Mouse (Mus musculus) cerebellum, postnatal 36 days (tissue): Measurements from ENCODE around the gene Ptprm.

Experiments used
- DNase-seq, 2 experiments: peaks; one replicate each; pipeline ENCODE4 v3.0.0; 2021 to 2022; ENCODE audit warnings: mixed read lengths in 2 of 2

Gene Ptprm

DNA sequence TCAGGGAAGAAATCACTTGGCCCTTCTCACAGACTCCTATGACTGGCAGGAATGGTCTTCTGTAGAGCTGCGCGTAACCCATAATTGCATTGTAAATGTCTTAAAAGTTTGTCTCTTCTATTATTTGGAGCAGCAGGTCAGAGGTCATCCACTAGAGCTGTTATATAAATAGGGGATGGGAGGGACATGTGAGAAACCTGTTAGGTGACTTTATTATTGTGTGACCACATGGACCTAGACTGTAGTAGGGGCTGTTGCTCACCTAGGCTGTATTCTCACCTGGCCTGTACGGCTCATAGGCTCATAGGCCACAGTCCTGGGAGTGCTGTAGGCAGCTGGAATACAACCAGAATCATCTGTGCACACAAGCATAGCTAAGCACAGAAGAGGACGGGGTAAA lies 645.5 kb downstream of the Ptprm start:
- DNase-seq, result no peak

DNA sequence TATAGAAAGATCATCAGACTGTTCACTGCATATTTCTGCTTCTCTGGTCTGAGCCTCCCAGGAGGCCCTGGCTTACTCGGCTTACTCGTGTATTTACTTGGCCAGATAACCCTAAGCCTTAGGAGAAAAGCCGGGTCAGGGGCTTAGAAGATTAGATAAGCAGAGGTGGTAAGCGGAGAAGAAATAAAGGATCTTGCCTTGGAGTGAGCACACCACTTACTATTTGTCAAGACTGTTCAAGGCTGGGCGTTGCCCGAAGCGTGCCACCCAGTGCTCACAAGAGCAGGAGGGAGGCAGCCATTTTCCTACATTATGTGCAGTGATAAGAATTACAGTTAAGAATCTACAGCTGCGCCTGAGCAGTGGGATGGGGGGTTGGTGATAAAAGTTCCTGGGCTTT lies 646.6 kb downstream of the Ptprm start:
- DNase-seq, result no peak

DNA sequence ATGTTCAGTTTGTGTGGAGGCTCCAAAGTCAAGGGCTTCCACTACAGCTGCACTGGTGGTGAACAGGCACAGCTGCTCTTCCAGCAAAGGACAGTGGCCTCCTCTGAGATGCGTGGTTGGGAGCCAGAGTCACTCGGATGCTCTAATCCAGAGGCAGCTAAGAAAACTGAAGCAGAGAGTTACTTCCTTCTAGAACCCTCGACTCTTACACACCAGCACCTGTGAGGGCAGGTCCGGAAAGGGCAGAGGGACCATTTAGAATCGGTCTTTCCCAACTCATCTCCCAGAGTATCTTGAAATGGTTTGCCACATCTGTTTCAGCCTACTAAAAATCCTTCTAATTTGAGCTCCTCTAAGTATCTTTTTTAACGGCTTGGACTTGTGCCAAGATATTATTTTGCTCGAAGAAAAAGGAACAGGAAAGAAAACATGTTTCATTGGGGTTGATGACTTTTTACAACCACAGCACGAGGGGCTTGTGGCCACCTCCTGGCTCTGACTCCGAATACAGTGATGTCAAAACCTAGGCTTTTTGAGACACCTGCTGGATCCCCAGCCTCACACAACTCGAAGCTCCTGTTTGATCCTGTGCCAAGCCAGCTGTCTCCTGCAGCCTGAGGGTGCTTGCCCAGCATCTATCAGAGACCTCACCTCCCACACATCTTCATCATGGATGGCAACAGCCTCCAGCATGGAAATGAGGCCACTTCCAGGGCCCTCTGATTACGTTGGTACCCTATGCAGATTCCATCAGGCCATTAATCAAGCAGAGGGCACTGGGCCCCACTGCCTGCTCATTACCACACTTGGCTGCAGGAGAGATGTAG lies 652.7 kb downstream of the Ptprm start:
- DNase-seq, result no peak

DNA sequence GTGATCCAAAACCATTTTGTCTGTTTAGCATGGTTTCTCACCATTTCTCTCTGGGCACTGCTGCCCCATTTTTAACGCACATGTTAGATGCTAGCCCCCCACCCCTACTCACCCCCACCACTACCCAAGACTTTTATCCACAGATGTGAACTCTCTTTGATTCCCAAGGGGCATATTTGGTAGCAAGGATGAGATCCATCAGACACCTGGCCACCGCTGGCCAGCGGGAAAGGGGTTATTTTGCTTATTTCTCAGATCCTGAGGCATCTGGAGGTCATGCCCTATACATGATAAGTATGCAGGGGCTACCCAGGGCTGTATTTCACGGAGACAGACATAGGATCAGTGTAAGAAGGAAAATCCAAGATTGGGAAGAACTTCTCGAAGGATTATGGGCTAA lies 654.4 kb downstream of the Ptprm start:
- no peak for DNase-seq

DNA sequence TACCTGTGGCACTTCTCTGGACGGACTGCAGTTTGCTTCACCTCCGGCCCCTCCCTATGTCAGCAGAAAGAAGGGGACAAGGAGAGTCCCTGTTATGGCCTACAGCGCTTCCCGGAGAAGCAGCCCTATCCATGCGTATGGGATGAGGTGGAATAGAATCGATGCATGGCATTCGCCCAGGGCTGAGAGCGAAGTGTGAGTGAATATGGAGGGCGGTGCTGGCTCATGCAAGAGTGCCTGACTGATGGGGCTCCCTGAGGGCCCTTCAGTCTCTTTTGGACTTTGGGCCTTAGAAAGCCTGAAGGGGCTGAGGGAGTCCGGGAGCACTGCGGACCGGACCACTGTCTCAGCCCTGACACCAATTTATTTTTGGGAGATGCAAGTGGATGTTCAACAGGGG lies 656.6 kb downstream of the Ptprm start:
- no peak for DNase-seq

DNA sequence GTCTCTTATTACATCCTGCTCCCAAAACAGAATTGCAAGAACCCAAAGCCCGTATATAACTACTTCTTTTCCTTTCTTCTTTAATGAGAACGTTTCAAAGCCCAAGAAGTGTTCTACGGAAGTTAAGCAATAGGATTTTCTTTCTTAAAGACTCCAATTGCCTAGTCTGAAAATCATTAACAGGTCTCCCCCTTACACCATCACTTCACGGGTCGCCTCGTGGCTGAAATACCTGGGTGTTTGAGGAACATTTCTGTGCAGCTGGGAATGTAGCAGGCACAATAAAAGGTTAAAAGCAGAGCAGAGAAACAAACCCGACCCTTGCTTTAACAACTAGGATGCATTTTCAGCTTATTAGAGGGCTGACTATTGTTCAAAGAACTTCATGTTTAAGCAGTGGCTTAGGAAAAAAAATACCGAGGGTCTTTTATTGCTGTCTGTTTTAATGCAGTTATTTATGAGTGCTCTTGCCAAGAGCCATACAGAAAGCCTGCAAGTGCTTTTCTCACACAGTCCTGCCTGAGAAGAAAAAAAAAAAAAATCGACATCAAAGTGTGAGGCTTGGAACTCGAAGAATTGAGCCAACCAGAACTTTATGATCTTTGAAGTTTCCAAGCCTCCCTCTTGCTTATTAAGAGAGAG lies 657.6 kb downstream of the Ptprm start:
- no peak for DNase-seq

DNA sequence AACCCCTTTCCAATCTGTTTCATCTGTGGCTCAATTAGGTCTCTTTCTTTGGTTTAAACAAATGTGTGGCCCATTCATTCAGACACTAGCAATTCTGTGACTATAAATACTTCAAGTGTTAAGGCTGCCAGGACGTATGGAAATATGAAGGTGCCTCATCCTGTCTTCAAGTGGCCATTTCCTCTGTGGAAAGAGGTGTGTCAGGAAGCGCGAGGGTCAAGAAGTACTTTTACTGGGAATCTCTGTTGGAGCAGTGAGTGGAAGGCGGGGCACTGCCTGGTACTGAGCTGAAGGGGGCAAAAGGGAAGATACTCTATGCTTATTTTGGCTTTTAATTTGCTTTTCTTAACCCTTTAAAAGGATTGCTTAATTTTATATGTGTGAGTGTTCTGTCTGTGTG lies 659.9 kb downstream of the Ptprm start:
- no peak for DNase-seq

DNA sequence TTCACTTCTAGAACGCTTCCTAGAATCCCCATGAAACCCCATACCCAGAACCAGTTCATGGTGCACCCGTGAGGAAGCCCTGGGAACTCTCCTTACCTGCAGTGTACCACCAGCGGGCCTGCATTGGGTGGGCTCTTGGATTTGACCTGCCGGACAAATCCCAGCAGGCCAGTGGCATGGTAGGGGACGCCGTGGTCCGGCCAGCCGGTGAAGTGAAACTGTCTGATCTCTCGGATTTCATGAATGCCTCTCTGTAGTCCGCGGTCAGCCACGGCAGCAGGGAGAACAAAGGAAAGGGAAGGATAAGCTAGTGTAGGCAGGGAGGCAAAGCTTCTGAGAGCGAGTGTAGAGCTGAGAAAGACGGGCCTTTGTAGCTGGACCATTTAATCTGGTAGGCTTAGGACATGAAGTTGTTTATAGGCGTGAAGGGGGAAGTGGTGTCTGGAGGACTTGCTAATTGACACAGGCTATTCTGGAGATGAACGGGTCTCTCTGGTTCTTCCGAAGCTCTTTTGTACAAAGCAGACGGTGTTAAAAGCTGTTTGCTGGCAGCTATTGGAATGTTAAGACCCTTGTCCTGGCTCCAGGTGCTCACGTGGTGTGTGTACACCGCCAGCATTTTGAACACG lies 660.5 kb downstream of the Ptprm start:
- DNase-seq, result no peak

DNA sequence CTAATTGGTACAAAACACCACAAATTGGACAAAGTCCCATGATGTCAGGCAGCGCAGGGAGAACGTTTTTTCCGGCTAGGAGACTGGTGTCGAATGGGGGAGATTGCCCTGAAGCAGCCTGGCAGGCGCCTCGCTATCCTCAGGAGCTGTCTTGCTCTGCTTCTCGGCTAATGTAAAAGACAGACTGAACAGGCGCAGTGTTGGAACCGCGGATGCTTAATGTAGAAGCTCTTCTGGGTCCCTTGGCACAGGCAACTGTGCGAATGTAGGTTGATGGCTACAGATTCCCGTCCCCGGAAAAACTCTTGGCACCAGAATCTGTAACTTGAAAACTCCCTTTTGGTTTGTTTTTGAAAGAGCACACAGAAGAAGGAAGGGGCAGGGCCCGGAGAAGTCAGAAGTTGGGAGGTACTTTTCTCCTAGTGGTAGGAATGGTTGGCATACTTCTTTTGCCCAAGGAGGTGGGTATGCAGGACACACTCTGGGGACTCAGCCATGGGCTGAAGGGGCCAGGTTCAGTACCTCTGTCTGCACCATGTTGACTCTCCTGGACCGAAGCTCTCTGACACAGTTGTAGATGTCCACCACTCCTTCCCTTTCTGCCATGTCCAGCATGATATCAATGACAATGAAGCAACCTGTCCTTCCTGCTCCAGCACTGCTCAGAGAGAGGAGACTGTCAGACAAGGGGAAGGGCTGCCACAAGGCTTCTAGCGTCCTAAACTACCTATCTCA lies 661.1 kb downstream of the Ptprm start:
- no peak for DNase-seq

DNA sequence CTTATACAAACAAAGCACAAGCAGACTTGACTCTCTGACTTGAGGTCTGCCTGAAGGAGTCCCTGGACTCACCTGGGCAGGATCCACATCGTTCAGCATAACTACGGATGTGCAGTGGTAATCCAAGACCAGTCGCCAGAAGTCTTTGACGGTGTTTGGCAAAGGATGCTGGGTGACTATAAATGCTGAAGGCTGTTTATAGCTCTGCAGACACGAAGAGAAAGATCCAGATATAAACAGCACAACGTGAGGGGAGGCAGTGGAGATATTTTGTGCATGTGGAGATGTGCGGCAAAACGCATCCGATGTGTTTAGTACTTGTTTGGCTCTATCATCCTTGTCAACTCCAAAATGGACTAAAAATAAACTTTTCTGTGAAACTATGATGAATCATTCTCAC lies 666.1 kb downstream of the Ptprm start:
- no peak for DNase-seq

DNA sequence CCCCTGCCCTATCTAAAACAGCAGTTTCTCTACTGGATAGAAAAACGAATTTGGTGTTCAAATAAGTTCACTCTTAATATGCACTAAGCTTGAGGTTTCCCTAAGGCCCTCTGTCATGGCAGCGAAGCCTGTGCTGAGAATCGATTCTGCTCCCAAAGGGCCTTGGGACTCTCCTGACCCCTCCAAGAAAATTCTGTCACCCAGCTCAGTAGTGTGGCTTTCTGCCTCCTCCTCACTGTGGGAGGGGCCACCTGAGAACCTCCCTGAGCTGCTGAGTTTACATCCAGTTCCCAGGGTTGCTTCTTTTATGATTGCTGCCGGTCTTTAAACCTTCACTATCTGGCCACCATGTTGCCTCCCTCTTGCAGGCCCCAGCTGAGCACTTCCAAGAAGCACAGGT lies 666.7 kb downstream of the Ptprm start:
- DNase-seq, result no peak

DNA sequence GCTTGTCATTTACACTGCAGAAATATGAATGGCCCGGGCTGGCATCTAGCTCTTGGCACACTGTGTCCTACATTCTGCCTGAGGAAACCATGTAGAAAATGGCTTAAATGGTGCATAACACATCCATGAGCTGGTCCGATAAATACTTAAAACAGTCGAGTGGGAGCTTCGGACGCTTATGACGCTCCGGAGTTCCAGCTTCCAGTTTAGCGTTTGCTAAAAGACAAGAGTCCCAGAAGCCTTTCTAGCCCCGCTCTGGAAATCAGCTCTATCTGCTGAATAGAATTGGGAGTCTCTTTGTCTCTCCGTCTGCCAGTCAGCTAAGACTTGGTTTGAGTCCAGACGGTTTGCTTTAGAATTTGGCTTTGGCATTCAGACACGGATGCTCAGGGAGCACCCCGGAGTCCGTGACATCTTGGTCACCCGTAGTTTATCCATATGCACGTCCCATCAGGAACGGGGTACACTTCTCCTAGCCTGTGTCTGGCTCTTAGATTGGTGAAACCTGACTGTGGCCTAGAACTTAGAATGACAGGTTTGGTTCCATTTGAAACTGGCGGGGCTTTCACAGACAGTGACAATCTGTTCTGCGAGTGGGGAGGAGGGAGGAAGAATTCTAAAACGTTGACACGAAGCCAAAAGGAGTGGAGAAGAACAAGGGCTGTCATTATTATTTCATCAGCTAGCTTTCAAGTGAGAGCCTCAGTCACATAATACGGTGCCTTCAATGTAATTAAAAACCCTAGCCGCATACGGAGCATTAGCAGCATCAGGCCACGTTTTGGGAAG lies 667.4 kb downstream of the Ptprm start:
- peak; percentile 28 to 46 for DNase-seq

DNA sequence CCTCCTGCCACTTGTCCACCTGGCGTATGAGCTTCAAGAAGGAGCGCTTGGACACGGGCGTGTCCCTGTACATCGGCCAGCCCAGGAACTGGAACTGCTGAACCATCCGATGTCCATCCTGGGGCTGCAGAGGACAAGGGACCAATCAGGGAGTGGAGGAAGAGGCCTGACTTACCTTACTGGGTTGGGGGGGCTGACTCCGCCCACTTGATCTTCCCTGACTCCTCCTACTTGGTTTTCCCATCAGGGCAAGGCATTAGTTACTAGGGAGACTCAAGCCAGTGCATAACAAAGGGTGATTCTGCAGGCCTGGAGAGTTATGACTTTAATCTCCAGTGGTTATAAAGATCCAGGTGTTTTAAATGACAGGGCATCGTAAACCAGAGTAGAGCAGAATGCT lies 670.8 kb downstream of the Ptprm start:
- no peak for DNase-seq

DNA sequence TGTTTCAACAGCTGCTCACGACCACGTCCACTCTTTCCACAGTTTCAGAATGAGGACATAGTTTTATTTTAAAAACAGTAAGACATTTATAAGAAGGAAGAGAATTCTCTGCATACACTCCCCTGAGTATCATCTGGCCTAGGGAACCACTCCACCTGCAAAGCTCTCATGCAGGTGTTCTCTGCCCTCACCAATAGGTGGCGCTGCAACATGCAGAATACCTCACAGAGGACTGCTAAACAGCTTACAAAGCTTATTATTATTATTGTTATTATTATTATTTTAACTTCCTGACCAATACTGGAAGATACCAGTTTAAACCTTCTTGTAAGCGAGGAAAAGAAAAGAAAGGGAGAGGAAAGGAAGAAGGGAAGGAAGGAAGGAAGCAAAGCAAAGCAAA lies 673.6 kb downstream of the Ptprm start:
- DNase-seq, result peak; percentile 58 to 62

DNA sequence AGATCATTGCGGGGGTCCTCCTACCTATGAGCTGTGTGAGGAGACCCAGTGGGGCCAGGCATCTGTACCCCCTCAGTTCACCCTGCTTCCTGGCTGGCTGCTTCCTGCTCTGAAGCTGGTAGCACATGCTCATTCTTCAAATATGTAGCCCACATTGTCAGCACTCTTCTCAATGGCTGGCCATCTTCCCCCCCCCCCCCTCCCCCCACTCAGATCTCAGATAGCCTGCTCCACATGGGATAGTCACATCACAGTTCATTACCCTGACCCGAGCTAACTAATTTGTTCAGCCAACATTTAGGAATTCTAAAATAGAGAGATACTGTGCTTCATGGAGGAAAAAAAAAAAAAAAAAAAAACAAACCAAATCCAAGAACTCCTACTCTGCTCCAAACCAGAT lies 679.6 kb downstream of the Ptprm start:
- DNase-seq, result no peak

DNA sequence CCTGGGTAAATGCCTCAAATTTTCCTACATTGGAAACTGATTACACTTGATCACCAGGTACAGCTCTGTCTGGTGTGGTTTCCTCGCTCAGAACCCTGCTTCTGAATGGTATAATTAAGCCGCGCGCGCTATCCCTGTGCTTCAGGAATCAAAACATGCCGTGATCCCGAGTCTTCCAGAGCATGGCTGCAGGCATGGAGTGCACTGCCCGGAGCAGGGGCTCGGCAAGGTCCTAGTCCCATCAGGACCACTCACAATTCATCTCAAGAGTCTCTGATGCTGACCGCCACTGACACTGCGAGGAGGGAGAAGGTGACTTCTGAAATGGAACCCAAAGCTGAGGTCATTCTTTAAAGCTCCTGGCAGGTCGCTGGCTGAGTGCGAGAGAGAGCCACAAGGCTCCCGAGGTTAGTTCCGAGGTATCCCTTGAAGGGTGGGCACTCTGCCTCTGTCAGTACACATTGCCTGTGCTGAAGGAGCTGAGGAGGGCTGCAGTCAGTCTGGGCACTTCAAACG lies 682.5 kb downstream of the Ptprm start:
- no peak for DNase-seq

DNA sequence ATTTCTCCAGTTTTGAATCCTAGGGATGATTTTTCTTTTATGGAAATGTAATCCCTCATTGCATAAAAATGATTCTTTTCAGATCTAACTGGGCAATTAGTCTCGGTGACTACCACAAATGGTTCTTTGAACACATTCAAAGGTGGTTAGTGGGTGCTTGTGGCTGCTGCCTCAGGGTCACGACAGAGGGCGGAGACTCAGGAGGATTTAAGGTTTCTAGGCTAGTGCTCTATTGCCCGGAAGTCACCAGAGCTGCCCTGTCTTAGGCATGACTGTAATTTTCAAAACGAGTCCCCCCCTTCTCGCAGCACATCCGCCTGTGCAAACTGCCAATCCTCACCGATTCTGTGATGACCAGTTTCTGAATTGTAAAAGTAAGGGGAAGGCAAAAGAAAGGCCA lies 683.0 kb downstream of the Ptprm start:
- no peak for DNase-seq

DNA sequence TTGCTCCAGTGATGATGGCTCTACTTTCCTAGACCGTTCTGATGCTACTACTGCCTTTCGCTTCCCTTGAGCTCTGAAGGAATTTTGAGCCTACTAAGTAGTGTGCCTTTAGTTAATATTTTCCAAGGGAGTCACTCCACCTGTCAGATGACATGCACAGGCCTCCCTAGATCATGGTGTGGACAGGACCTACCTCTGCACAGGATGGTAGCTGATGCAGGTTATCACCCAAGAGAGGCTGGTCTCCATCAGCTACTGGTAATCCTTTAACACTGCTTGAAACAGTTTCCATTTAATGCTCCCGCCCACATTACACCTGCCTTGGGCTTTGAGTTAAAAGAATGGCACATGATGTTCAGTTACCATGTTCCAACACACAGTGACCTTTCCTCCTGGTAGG lies 688.5 kb downstream of the Ptprm start:
- DNase-seq, result no peak

DNA sequence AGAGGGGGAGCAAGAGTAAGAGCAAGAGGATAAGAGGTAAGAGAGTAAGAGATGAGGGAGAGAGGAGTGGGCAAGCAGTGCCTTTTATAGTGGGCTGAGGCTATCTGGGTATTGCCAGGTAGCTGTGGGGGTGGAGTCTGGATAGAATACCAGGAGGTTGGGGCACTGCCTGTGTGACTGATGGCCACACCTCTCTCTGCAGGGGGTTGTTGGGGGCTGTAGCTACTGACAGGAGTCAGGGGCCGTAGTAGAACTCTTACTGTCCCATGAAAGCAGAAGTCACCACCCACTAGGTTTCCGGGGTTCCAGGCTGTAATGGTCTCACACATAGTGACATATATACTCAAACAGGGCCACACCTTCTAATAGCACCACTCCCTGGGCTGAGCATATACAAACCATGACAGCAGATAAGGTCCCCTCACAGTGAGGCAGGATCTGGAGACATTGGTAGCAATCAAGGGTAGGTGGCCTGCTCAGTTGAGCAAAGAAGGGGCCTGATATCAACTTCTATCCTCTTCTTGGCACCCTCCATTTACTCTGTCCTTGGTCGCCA lies 689.0 kb downstream of the Ptprm start:
- no peak for DNase-seq

DNA sequence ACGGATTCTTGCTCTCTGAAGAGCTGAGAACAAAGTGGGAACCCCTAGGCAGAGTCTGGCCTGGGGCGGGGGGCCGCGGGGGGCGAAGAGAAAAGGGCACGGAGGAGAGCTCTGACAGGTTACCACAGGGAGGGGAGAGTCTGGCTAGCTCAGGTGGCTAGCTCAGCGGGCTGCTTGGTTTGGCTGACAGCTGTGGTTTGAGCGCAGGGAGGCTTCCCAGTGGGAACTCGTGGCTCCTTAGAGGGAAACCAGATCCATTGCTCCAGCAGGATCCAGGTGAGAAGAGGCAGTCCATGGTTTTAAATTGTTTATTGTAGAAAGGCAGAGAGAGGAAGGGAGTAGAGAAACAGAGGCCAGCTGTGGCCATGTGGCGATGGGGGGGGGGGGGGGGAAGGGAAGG lies 689.5 kb downstream of the Ptprm start:
- DNase-seq, result no peak

DNA sequence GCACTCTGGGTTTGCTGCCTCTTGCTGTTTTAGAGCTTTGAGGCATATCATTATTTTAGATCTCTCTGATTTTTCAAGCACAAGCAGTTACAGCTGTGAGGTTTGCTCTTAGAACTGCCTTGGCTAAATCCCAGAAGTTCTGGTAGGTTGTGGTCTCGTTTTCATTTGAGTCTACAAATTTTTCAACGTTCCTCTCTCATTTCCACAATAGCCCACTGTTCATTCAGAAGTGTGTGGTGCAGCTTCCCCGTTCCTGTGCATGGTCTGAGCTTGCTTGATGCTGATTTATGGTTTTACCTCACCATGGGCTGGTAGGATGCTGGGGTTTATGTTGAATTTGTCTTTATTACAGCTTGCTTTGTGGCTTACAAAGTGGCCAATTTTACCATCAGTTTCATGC lies 695.0 kb downstream of the Ptprm start:
- no peak for DNase-seq
